10 mouse cellular contexts compared by ENCODE assay signal in genomic region chr2:140427283-140427682, GRCm38 (mm10). TPM values are rescaled to one million over a fixed set of nuclear protein-coding genes. Genes with fewer than 3 reads are reported as not detected.
A peak's percentile ranks its signal among the peaks of the same experiment; 100 is the strongest.
DNase-seq lines count a peak whose midpoint lies in the region; ATAC-seq lines count a peak whose summit lies in the region.
"Had no signal": no experiment of that assay in that cellular context is flagged by ENCODE, and none has a peak within 500 bp of the region (broad histone marks: within the 10 kb centered on the region; RNA-seq: fewer than 3 reads in every experiment).

No protein-coding gene starts in this region.

- no peaks in the 10 kb centered on the region for H3K27me3 ChIP-seq in hindbrain, embryonic 12.5 days

- DNase-seq in heart, adult 18-20 months: peak; percentile 3 to 41
- DNase-seq in heart, adult 11 months: no peak
- peak; percentile 12 for DNase-seq in CD4-positive helper T cell, adult 2 months (ENCODE audit: low read depth, low spot score)
- DNase-seq in c-Kit-positive CD71-negative TER-119-negative erythroid progenitor cells, embryonic 14.5 days (ENCODE audit: low read depth): peak; percentile 52
- DNase-seq in lung, postnatal 10 days: peak; percentile 31
- DNase-seq in testis, postnatal 10 days (ENCODE audit: low spot score): no peak
- DNase-seq in heart, postnatal 4 days: no peak

- peak; percentile 38; the same call in 1 of the 2 replicates for ATAC-seq in hindbrain, embryonic 12.5 days (ENCODE audit: low FRiP score)

- no peaks in the 10 kb centered on the region for H3K9me3 ChIP-seq in hindbrain, embryonic 12.5 days (replicated peaks)

- H3K4me1 ChIP-seq in hindbrain, embryonic 12.5 days: no peaks in the 10 kb centered on the region

- H3K4me3 ChIP-seq in hindbrain, embryonic 12.5 days: no peak overlapping the region

- H3K36me3 ChIP-seq in hindbrain, embryonic 12.5 days: no peaks in the 10 kb centered on the region

- H3K9ac ChIP-seq in hindbrain, embryonic 12.5 days: no peak overlapping the region

- WGBS in hindbrain, embryonic 12.5 days: 22% methylated on average over 4 of the region's 4 CpGs

- H3K27ac ChIP-seq in hindbrain, embryonic 12.5 days: no peak overlapping the region

- no peak overlapping the region for H3K4me2 ChIP-seq in hindbrain, embryonic 12.5 days (replicated peaks)

RNA-seq across cellular contexts. Expression of gene Macrod2, which starts 32.2 kb away (rescaled TPM):
- total RNA-seq in heart, adult 18-20 months (2021): 1 to 10 TPM; 7.2 to 8.3 TPM
- 59.2 and 60.2 TPM in 2 replicates for polyA plus RNA-seq in hindbrain, embryonic 12.5 days (2016; fragmentation: Nextera tagmentation; extraction: Ambion mirVana)
- total RNA-seq in heart, postnatal 4 days (2021): 10 to 100 TPM; 10.3 to 11.3 TPM

RNA-seq across cellular contexts. Expression of gene Sel1l2, which starts 37.8 kb away (rescaled TPM):
- not detected for total RNA-seq in heart, adult 18-20 months (2021)
- polyA plus RNA-seq in hindbrain, embryonic 12.5 days (2016; fragmentation: Nextera tagmentation; extraction: Ambion mirVana): not detected in 2 replicates
- not detected for total RNA-seq in heart, postnatal 4 days (2021)
- total RNA-seq: layer of hippocampus, postnatal 25 days had no signal
- polyA plus RNA-seq: small intestine, adult 2 months had no signal

Comparison
In these comparisons a context has a peak if more than half of its experiments do, and no peak if none do; other contexts are left out.
1. DNase-seq: peak in heart, adult 18-20 months (2 of 2), CD4-positive helper T cell, adult 2 months (single experiment), c-Kit-positive CD71-negative TER-119-negative erythroid progenitor cells, embryonic 14.5 days (single experiment) and lung, postnatal 10 days (single experiment); none in heart, adult 11 months (single experiment), testis, postnatal 10 days (single experiment) and heart, postnatal 4 days (single experiment).